10 mouse cellular contexts compared by ENCODE assay signal in the genomic region with DNA sequence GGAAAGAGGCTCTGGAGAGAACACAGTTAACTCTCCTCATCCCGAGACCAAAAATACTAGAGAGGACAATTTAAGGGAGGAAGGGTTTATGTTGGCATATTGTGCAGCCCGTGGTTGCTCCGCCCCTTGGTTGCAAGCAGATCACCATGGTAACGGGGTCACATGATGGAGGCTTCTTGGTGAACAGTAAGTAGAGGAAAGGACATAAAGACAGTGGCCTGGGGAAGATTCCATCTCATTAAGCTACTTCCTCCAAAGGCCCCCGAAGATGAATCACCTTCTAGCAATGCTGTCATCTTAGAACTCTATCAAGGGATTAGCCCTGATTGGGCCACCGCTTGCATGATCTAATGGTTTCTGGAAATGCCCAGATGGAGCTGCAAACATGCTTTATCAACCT. TPM values are rescaled to one million over a fixed set of nuclear protein-coding genes. Genes with fewer than 3 reads are reported as not detected.
A peak's percentile ranks its signal among the peaks of the same experiment; 100 is the strongest.
DNase-seq lines count a peak whose midpoint lies in the region; ATAC-seq and TF ChIP-seq lines count a peak whose summit lies in the region.
"Had no signal": no experiment of that assay in that cellular context is flagged by ENCODE, and none has a peak within 500 bp of the region (broad histone marks: within the 10 kb centered on the region; RNA-seq: fewer than 3 reads in every experiment).

No protein-coding gene starts in this region.

- TF ChIP-seq POLR2A in heart, adult 2 months (IDR thresholded peaks at IDR 0.05; ENCODE audit: insufficient read depth, low read depth, low read length): no peak

- no peak overlapping the region for H3K4me3 ChIP-seq in heart, adult 2 months
- no peak overlapping the region for H3K4me3 ChIP-seq in forebrain, embryonic 12.5 days (replicated peaks)
- H3K4me3 ChIP-seq in midbrain, embryonic 15.5 days: no peak overlapping the region
- H3K4me3 ChIP-seq: neural tube, embryonic 12.5 days had no signal

- H3K9me3 ChIP-seq in forebrain, embryonic 12.5 days: no peaks in the 10 kb centered on the region
- H3K9me3 ChIP-seq in midbrain, embryonic 15.5 days: no peaks in the 10 kb centered on the region
- H3K9me3 ChIP-seq: neural tube, embryonic 12.5 days had no signal

- TF ChIP-seq EP300 in heart, adult 2 months (IDR thresholded peaks at IDR 0.05; ENCODE audit: insufficient read depth, low read depth, low read length): no peak

- H3K4me1 ChIP-seq in heart, adult 2 months (ENCODE audit: control insufficient read depth, insufficient read depth, low read length): peaks cover 28% of the 10 kb centered on the region
- peaks cover 6% of the 10 kb centered on the region; the same call in 1 of the 2 replicates for H3K4me1 ChIP-seq in forebrain, embryonic 12.5 days
- no peaks in the 10 kb centered on the region for H3K4me1 ChIP-seq in midbrain, embryonic 15.5 days
- H3K4me1 ChIP-seq: neural tube, embryonic 12.5 days had no signal

- peak; percentile 83 for ATAC-seq in megakaryocyte, adult 5-6 weeks (ENCODE audit: poor library complexity, severe bottlenecking)
- no peak for ATAC-seq in forebrain, embryonic 12.5 days (ENCODE audit: low FRiP score)
- ATAC-seq in midbrain, embryonic 15.5 days (replicated peaks): no peak

- H3K9ac ChIP-seq in heart, adult 2 months (ENCODE audit: low read depth, low read length): no peak overlapping the region
- no peak overlapping the region for H3K9ac ChIP-seq in forebrain, embryonic 12.5 days
- H3K9ac ChIP-seq in midbrain, embryonic 15.5 days: no peak overlapping the region
- H3K9ac ChIP-seq: hindbrain, embryonic 14.5 days; neural tube, embryonic 12.5 days had no signal

- H3K36me3 ChIP-seq in heart, adult 2 months (ENCODE audit: control insufficient read depth, insufficient read depth, low read length): peaks cover 19% of the 10 kb centered on the region
- H3K36me3 ChIP-seq in forebrain, embryonic 12.5 days (replicated peaks): no peaks in the 10 kb centered on the region
- H3K36me3 ChIP-seq in midbrain, embryonic 15.5 days (replicated peaks): no peaks in the 10 kb centered on the region
- H3K36me3 ChIP-seq: neural tube, embryonic 12.5 days had no signal

- H3K79me2 ChIP-seq in heart, adult 2 months (replicated peaks; ENCODE audit: control insufficient read depth, insufficient read depth, low read length): no peaks in the 10 kb centered on the region; the same call in 1 of the 2 replicates

- WGBS in heart, adult 2 months: 46% methylated on average over 6 of the region's 6 CpGs
- WGBS in forebrain, embryonic 12.5 days: 72% methylated on average over 6 of the region's 6 CpGs
- WGBS in midbrain, embryonic 15.5 days: 66% methylated on average over 6 of the region's 6 CpGs

- peak overlapping the region; percentile 71 for H3K27ac ChIP-seq in heart, adult 2 months
- H3K27ac ChIP-seq in forebrain, embryonic 12.5 days: no peak overlapping the region
- no peak overlapping the region for H3K27ac ChIP-seq in midbrain, embryonic 15.5 days
- H3K27ac ChIP-seq: hindbrain, embryonic 14.5 days; neural tube, embryonic 12.5 days had no signal

- H3K4me2 ChIP-seq in forebrain, embryonic 12.5 days: no peak overlapping the region
- no peak overlapping the region for H3K4me2 ChIP-seq in midbrain, embryonic 15.5 days
- H3K4me2 ChIP-seq: hindbrain, embryonic 14.5 days; neural tube, embryonic 12.5 days had no signal

- DNase-seq in heart, adult 2 months: no peak
- no peak for DNase-seq in heart, adult 9 months (ENCODE audit: low spot score in 2 of 2)
- peak; percentile 76 for DNase-seq in CD4-positive helper T cell, adult 2 months (ENCODE audit: low read depth, low spot score)
- DNase-seq in c-Kit-positive CD71-negative TER-119-negative erythroid progenitor cells, embryonic 14.5 days (ENCODE audit: low read depth): peak; percentile 63
- no peak for DNase-seq in right cerebral cortex, postnatal 4 days

- H3K27me3 ChIP-seq in heart, adult 2 months (ENCODE audit: control insufficient read depth, insufficient read depth, low read length): no peaks in the 10 kb centered on the region
- H3K27me3 ChIP-seq in forebrain, embryonic 12.5 days: no peaks in the 10 kb centered on the region
- H3K27me3 ChIP-seq in midbrain, embryonic 15.5 days (replicated peaks): no peaks in the 10 kb centered on the region
- H3K27me3 ChIP-seq: neural tube, embryonic 12.5 days had no signal

- intact Hi-C loops in heart, adult 2 months (cut with DNase I): no loop called here

- no peak for TF ChIP-seq CTCF in heart, adult 2 months (IDR thresholded peaks at IDR 0.05)

RNA-seq across cellular contexts. Expression of a gene that starts 35.1 kb away (rescaled TPM):
- 100 to 1,000 TPM; 174 to 205 TPM for total RNA-seq in heart, adult 2 months (2021)
- 342 and 353 TPM in 2 replicates for polyA plus RNA-seq in heart, adult 2 months (2012; rRNA removed)
- total RNA-seq in megakaryocyte, adult 5-6 weeks (2015): 3.6 and 4.5 TPM in 2 replicates
- 2.6 and 4.1 TPM in 2 replicates for total RNA-seq in megakaryocyte, adult 5-6 weeks (2017)
- 28.1 and 28.9 TPM in 2 replicates for polyA plus RNA-seq in forebrain, embryonic 12.5 days (2016; fragmentation: Nextera tagmentation; extraction: Ambion mirVana)
- 57.9 and 63.4 TPM in 2 replicates for polyA plus RNA-seq in midbrain, embryonic 15.5 days (2015; fragmentation: Nextera tagmentation; extraction: Ambion mirVana)

Comparison
In these comparisons a context has a peak if more than half of its experiments do, and no peak if none do; other contexts are left out.
1. DNase-seq: peak in CD4-positive helper T cell, adult 2 months (single experiment) and c-Kit-positive CD71-negative TER-119-negative erythroid progenitor cells, embryonic 14.5 days (single experiment); none in heart, adult 2 months (0 of 2), heart, adult 9 months (0 of 2) and right cerebral cortex, postnatal 4 days (single experiment).